Mouse (Mus musculus) kidney, adult 2 months (tissue): ENCODE measurements at regions not wholly inside any gene's neighbourhood (a gene's known extent, or its start where the extent isn't known, plus 50 kb on each side); places are given as distances from the start of the nearest gene placed in this dataset.

Source experiments
- CTCF ChIP-seq: fragments of 200-500 bp; conservative IDR thresholded peaks from 2 replicates; pipeline ENCODE4 v1.5.1; 2011; ENCODE audit warnings: low read depth, mild to moderate bottlenecking, control low read depth, low read length, moderate library complexity, mixed read lengths; ENCODE audit not compliant: insufficient read depth, insufficient read length
- POLR2A ChIP-seq: fragments of 200-500 bp; IDR thresholded peaks from one replicate; pipeline ENCODE4 v1.6.1; 2011; ENCODE audit warnings: low read depth, low read length, control low read depth

GRCm38 (mm10) chr3:42023187-42023586 lies 280.8 kb downstream of the D3Ertd751e start:
- TF ChIP-seq POLR2A (no peak), CTCF (no peak)
